Mouse (Mus musculus) liver, embryonic 14.5 days (tissue): ENCODE results near the gene Gm10638. TPM values are rescaled to one million over a fixed set of nuclear protein-coding genes. Genes with fewer than 3 reads are reported as not detected.

Experiments used
- ATAC-seq: fragments of 200-750 bp; cut with Nextera tagmentation; 2 replicates; pipeline ENCODE4 v1.8.0; 2017; ENCODE audit warnings: moderate number of reproducible peaks, mild to moderate bottlenecking, moderate library complexity; ENCODE audit not compliant: insufficient read depth
- DNase-seq, 3 experiments: peaks; one replicate each; pipeline ENCODE4 v3.0.0-alpha.2; 2012 to 2013; ENCODE audit warnings: low read depth in 3 of 3, low spot score in 3 of 3
- H3K27ac ChIP-seq: fragments of 300-500 bp; sonication (generic); 2 replicates; pipeline ENCODE4 v1.5.1; 2014; ENCODE audit warnings: moderate library complexity, mild to moderate bottlenecking, control low read depth, inconsistent platforms
- H3K27me3 ChIP-seq: fragments of 300-500 bp; sonication (generic); 2 replicates; pipeline ENCODE4 v1.6.1; 2014; ENCODE audit warnings: mild to moderate bottlenecking, low read length, moderate library complexity; ENCODE audit not compliant: control insufficient read depth, insufficient read depth
- H3K36me3 ChIP-seq: fragments of 300-500 bp; sonication (generic); replicated peaks from 2 replicates; pipeline ENCODE4 v1.6.1; 2014; ENCODE audit warnings: low read depth; ENCODE audit not compliant: control insufficient read depth, insufficient read depth
- H3K4me1 ChIP-seq, 2 experiments: fragments of 200-500 bp in 1 of 2; fragments of 300-500 bp in 1 of 2; sonication (generic) in 1 of 2; replicated peaks; 2 replicates each; pipeline ENCODE4 v1.6.1; 2012 to 2014; ENCODE audit warnings: antibody characterized with exemption in 1 of 2, inconsistent platforms in 1 of 2, low read length in 1 of 2; ENCODE audit not compliant: control insufficient read depth in 2 of 2, insufficient read depth in 2 of 2
- H3K4me2 ChIP-seq: fragments of 300-500 bp; sonication (generic); 2 replicates; pipeline ENCODE4 v1.6.1; 2014; ENCODE audit warnings: low read depth, mild to moderate bottlenecking, control low read depth, moderate library complexity
- H3K4me3 ChIP-seq, 2 experiments: fragments of 200-500 bp in 1 of 2; fragments of 300-500 bp in 1 of 2; sonication (generic) in 1 of 2; 2 replicates each; pipeline ENCODE4 v1.5.1; 2012 to 2014; ENCODE audit warnings: low read depth in 2 of 2, low read length in 2 of 2, mild to moderate bottlenecking in 2 of 2, control low read depth in 1 of 2, inconsistent platforms in 1 of 2, moderate library complexity in 1 of 2; ENCODE audit not compliant: insufficient read depth in 1 of 2
- H3K9ac ChIP-seq: fragments of 300-500 bp; sonication (generic); replicated peaks from 2 replicates; pipeline ENCODE4 v1.6.1; 2014; ENCODE audit warnings: mild to moderate bottlenecking, control low read depth, moderate library complexity
- H3K9me3 ChIP-seq: fragments of 300-500 bp; sonication (generic); 2 replicates; pipeline ENCODE4 v1.6.1; 2016; ENCODE audit warnings: low read length, mixed read lengths; ENCODE audit not compliant: control insufficient read depth
- CTCF ChIP-seq: IDR thresholded peaks from 2 replicates; pipeline ENCODE4 v1.5.1; 2016; ENCODE audit warnings: antibody characterized with exemption, low read depth, control low read depth
- EP300 ChIP-seq: IDR thresholded peaks from 2 replicates; pipeline ENCODE4 v1.6.1; 2016; ENCODE audit warnings: antibody characterized with exemption, low read depth
- WGBS: fragments of 180-500 bp; shearing (Covaris S2); extraction: QIAGEN DNeasy Blood & Tissue Kit; methylation state at CpG from one replicate; pipeline ENCODE4 v1.1.7; 2014; ENCODE audit not compliant: insufficient replicate concordance; 5-methylcytosine and 5-hydroxymethylcytosine counted together
- polyA plus RNA-seq, 2 experiments: library from polyadenylated mRNA; depleted of rRNA in 1 of 2; stranded (reverse) in 1 of 2; unstranded in 1 of 2; fragments of >200 nt; fragmentation: Nextera tagmentation in 1 of 2; extraction: Ambion mirVana in 1 of 2; gene quantifications; 2 replicates each; pipeline versions ENCODE4 v1.2.1 to v1.2.3; 2012 to 2014

Gene Gm10638
- polyA plus RNA-seq, 2 experiments = 0.33 to 1.1 TPM

- H3K4me3 ChIP-seq = no peak overlapping the region
- no peaks in the 10 kb centered on the region; the same call in none of the 2 replicates for H3K27me3 ChIP-seq
- peak; percentile 81 for ATAC-seq
- H3K9ac ChIP-seq = no peak overlapping the region
- H3K36me3 ChIP-seq = no peaks in the 10 kb centered on the region
- DNase-seq = peak in 2 of 3 experiments; percentile 45 to 56
- peak overlapping the region; percentile 33 for H3K4me2 ChIP-seq
- no peaks in the 10 kb centered on the region for H3K9me3 ChIP-seq
- 50% methylated on average over 10 of the region's 10 CpGs for WGBS
- H3K4me1 ChIP-seq = peaks cover 12 to 14% of the 10 kb centered on the region in 2 experiments
- no peak overlapping the region for H3K27ac ChIP-seq
- TF ChIP-seq EP300 (no peak), CTCF (no peak)
Observed at GRCm38 (mm10) chr8:86765155-86765554, 19.7 kb downstream of the Gm10638 start.

- Histone ChIP-seq H3K27me3 (no peaks in the 10 kb centered on the region; the same call in none of the 2 replicates), H3K27ac (no peak overlapping the region), H3K9ac (no peak overlapping the region), H3K4me2 (no peak overlapping the region), H3K4me3 (no peak overlapping the region), H3K36me3 (no peaks in the 10 kb centered on the region), H3K9me3 (no peaks in the 10 kb centered on the region), H3K4me1 (peaks cover 12 to 14% of the 10 kb centered on the region in 2 experiments)
- no peak for TF ChIP-seq EP300
- TF ChIP-seq CTCF = no peak
- DNase-seq (no peak), ATAC-seq (no peak)
- 76% methylated on average over 8 of the region's 8 CpGs for WGBS
Observed at GRCm38 (mm10) chr8:86765669-86766068, 20.2 kb downstream of the Gm10638 start.

GRCm38 (mm10) chr8:86766548-86767211, 21.2 kb downstream of the Gm10638 start:
- H3K4me1 ChIP-seq = peaks cover 12 to 14% of the 10 kb centered on the region in 2 experiments
- H3K27ac ChIP-seq = no peak overlapping the region
- H3K4me3 ChIP-seq = no peak overlapping the region
- no peaks in the 10 kb centered on the region for H3K9me3 ChIP-seq
- no peak for TF ChIP-seq EP300
- no peak for TF ChIP-seq CTCF
- no peaks in the 10 kb centered on the region for H3K36me3 ChIP-seq
- no peaks in the 10 kb centered on the region; the same call in none of the 2 replicates for H3K27me3 ChIP-seq
- WGBS = 80% methylated on average over 9 of the region's 9 CpGs
- no peak overlapping the region for H3K4me2 ChIP-seq
- no peak for DNase-seq
- no peak overlapping the region for H3K9ac ChIP-seq
- ATAC-seq = no peak

GRCm38 (mm10) chr8:86768499-86768898, 23.0 kb downstream of the Gm10638 start:
- ATAC-seq = no peak
- H3K9ac ChIP-seq = no peak overlapping the region

GRCm38 (mm10) chr8:86769945-86770715, 24.6 kb downstream of the Gm10638 start:
- H3K27me3 ChIP-seq = no peaks in the 10 kb centered on the region; the same call in 1 of the 2 replicates
- no peaks in the 10 kb centered on the region for H3K36me3 ChIP-seq
- no peak overlapping the region for H3K27ac ChIP-seq
- WGBS = 82% methylated on average over 1 of the region's 1 CpGs
- H3K9me3 ChIP-seq = no peaks in the 10 kb centered on the region
- no peak for DNase-seq
- H3K4me3 ChIP-seq = no peak overlapping the region
- TF ChIP-seq CTCF (no peak), EP300 (no peak)
- peaks cover 6% of the 10 kb centered on the region in 2 experiments for H3K4me1 ChIP-seq
- ATAC-seq = no peak
- H3K9ac ChIP-seq = no peak overlapping the region
- H3K4me2 ChIP-seq = no peak overlapping the region

More at GRCm38 (mm10) chr8:86768499-86768898, 23.0 kb downstream of the Gm10638 start:
- Histone ChIP-seq H3K4me3 (no peak overlapping the region), H3K27ac (no peak overlapping the region), H3K4me2 (no peak overlapping the region), H3K36me3 (no peaks in the 10 kb centered on the region), H3K4me1 (peaks cover 12 to 14% of the 10 kb centered on the region in 2 experiments), H3K27me3 (no peaks in the 10 kb centered on the region; the same call in none of the 2 replicates), H3K9me3 (no peaks in the 10 kb centered on the region)
- 48% methylated on average over 5 of the region's 5 CpGs for WGBS
- no peak for DNase-seq
- TF ChIP-seq EP300 (no peak), CTCF (no peak)
